ENCODE assay signal across 21 mouse cellular contexts in the genomic region with DNA sequence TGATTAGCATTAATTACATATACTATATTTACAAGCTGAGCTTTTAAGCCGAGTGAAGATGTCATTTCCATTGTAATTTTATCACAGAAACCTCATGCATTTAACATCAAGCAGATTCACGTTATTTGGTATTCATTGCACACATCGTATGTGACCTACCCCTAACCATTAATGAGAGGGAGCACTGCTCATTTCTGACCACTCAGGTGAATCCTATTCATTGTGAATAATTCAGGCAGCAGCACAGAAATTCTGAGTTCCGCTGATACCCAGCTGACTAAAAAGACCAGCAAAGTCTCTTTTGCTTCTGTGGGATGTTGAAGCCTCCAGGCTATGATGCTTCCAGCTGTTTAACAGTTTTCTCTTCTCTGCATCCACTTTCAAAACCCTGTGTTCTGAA.
DNase-seq lines count a peak whose midpoint lies in the region; ATAC-seq lines count a peak whose summit lies in the region.
"Had no signal": no experiment of that assay in that cellular context is flagged by ENCODE, and none has a peak within 500 bp of the region (broad histone marks: within the 10 kb centered on the region; RNA-seq: fewer than 3 reads in every experiment).

No protein-coding gene starts in this region.

- no peaks in the 10 kb centered on the region for H3K4me1 ChIP-seq in hindbrain, embryonic 12.5 days
- no peaks in the 10 kb centered on the region for H3K4me1 ChIP-seq in hindbrain, embryonic 16.5 days (ENCODE audit: control insufficient read depth, insufficient read depth, low read depth, low read length)
- no peaks in the 10 kb centered on the region; the same call in 1 of the 2 replicates for H3K4me1 ChIP-seq in neural tube, embryonic 13.5 days (replicated peaks)
- peaks cover 7% of the 10 kb centered on the region; the same call in 1 of the 2 replicates for H3K4me1 ChIP-seq in neural tube, embryonic 15.5 days
- no peaks in the 10 kb centered on the region for H3K4me1 ChIP-seq in midbrain, embryonic 16.5 days (ENCODE audit: control insufficient read depth, insufficient read depth, low read length)
- H3K4me1 ChIP-seq: embryonic facial prominence, embryonic 15.5 days; heart, embryonic 15.5 days; hindbrain, embryonic 15.5 days had no signal

- H3K9me3 ChIP-seq in hindbrain, embryonic 12.5 days (replicated peaks): no peaks in the 10 kb centered on the region
- H3K9me3 ChIP-seq in hindbrain, embryonic 16.5 days (ENCODE audit: control insufficient read depth, low read length): no peaks in the 10 kb centered on the region
- H3K9me3 ChIP-seq in neural tube, embryonic 13.5 days: no peaks in the 10 kb centered on the region
- H3K9me3 ChIP-seq in neural tube, embryonic 15.5 days (replicated peaks): no peaks in the 10 kb centered on the region
- no peaks in the 10 kb centered on the region for H3K9me3 ChIP-seq in midbrain, embryonic 16.5 days (replicated peaks; ENCODE audit: control insufficient read depth, low read length, poor library complexity, severe bottlenecking)
- H3K9me3 ChIP-seq: embryonic facial prominence, embryonic 15.5 days; heart, embryonic 15.5 days; hindbrain, embryonic 15.5 days had no signal

- no peaks in the 10 kb centered on the region for H3K36me3 ChIP-seq in hindbrain, embryonic 12.5 days
- no peaks in the 10 kb centered on the region for H3K36me3 ChIP-seq in hindbrain, embryonic 16.5 days (ENCODE audit: control insufficient read depth, insufficient read depth, low read length)
- H3K36me3 ChIP-seq in neural tube, embryonic 13.5 days: no peaks in the 10 kb centered on the region
- no peaks in the 10 kb centered on the region for H3K36me3 ChIP-seq in neural tube, embryonic 15.5 days
- H3K36me3 ChIP-seq in midbrain, embryonic 16.5 days (ENCODE audit: control insufficient read depth, insufficient read depth, low read length): no peaks in the 10 kb centered on the region
- H3K36me3 ChIP-seq: embryonic facial prominence, embryonic 15.5 days; heart, embryonic 15.5 days; hindbrain, embryonic 15.5 days had no signal

- H3K4me2 ChIP-seq in hindbrain, embryonic 12.5 days (replicated peaks): no peak overlapping the region
- H3K4me2 ChIP-seq in hindbrain, embryonic 16.5 days (ENCODE audit: low read length): no peak overlapping the region
- no peak overlapping the region for H3K4me2 ChIP-seq in neural tube, embryonic 13.5 days
- H3K4me2 ChIP-seq in neural tube, embryonic 15.5 days: no peak overlapping the region
- no peak overlapping the region for H3K4me2 ChIP-seq in midbrain, embryonic 16.5 days (ENCODE audit: low read length)
- H3K4me2 ChIP-seq: embryonic facial prominence, embryonic 15.5 days; heart, embryonic 11.5 days; heart, embryonic 15.5 days; hindbrain, embryonic 15.5 days had no signal

- peak; percentile 67; the same call in 1 of the 2 replicates for ATAC-seq in hindbrain, embryonic 12.5 days (ENCODE audit: low FRiP score)
- ATAC-seq in hindbrain, embryonic 16.5 days: no peak
- ATAC-seq in neural tube, embryonic 13.5 days (ENCODE audit: low read depth): peak; percentile 63
- no peak; the same call in 1 of the 2 replicates for ATAC-seq in neural tube, embryonic 15.5 days (ENCODE audit: low FRiP score)
- ATAC-seq in midbrain, embryonic 16.5 days: peak; percentile 70; the same call in 1 of the 2 replicates
- ATAC-seq: forebrain, embryonic 16.5 days had no signal

- no peak overlapping the region for H3K4me3 ChIP-seq in hindbrain, embryonic 12.5 days
- H3K4me3 ChIP-seq in hindbrain, embryonic 16.5 days (ENCODE audit: low read length): no peak overlapping the region
- no peak overlapping the region for H3K4me3 ChIP-seq in neural tube, embryonic 13.5 days
- no peak overlapping the region for H3K4me3 ChIP-seq in neural tube, embryonic 15.5 days (replicated peaks)
- H3K4me3 ChIP-seq in midbrain, embryonic 16.5 days (ENCODE audit: low read depth, low read length): no peak overlapping the region
- H3K4me3 ChIP-seq: embryonic facial prominence, embryonic 15.5 days; erythroblast, embryonic 14.5 days; heart, adult 2 months; heart, embryonic 15.5 days; hindbrain, embryonic 15.5 days had no signal

- no peak for DNase-seq in gastrocnemius, postnatal 36 days
- DNase-seq: adrenal gland, adult 2 months; adrenal gland, postnatal 25 days; cerebellum, adult 2 months; cerebellum, postnatal 14 days; embryo, embryonic 11 days; gastrocnemius, postnatal 10 days; heart, adult 2 months; heart, postnatal 14 days had no signal

- 54% methylated on average over 4 of the region's 4 CpGs for WGBS in hindbrain, embryonic 12.5 days
- WGBS in hindbrain, embryonic 16.5 days: 37% methylated on average over 4 of the region's 4 CpGs
- WGBS in neural tube, embryonic 13.5 days: 52% methylated on average over 4 of the region's 4 CpGs
- 32% methylated on average over 4 of the region's 4 CpGs for WGBS in neural tube, embryonic 15.5 days
- 33% methylated on average over 4 of the region's 4 CpGs for WGBS in midbrain, embryonic 16.5 days

- H3K9ac ChIP-seq in hindbrain, embryonic 12.5 days: no peak overlapping the region
- H3K9ac ChIP-seq in hindbrain, embryonic 16.5 days (ENCODE audit: low read depth, low read length): no peak overlapping the region
- H3K9ac ChIP-seq in neural tube, embryonic 13.5 days: no peak overlapping the region
- no peak overlapping the region for H3K9ac ChIP-seq in neural tube, embryonic 15.5 days (replicated peaks)
- no peak overlapping the region for H3K9ac ChIP-seq in midbrain, embryonic 16.5 days (ENCODE audit: low read depth, low read length)
- H3K9ac ChIP-seq: embryonic facial prominence, embryonic 15.5 days; heart, embryonic 15.5 days; hindbrain, embryonic 15.5 days had no signal

- intact Hi-C loops in gastrocnemius, postnatal 36 days (cut with DNase I): no loop called here

- H3K27ac ChIP-seq in hindbrain, embryonic 12.5 days: no peak overlapping the region
- no peak overlapping the region for H3K27ac ChIP-seq in hindbrain, embryonic 16.5 days (ENCODE audit: low read depth, low read length)
- H3K27ac ChIP-seq in neural tube, embryonic 13.5 days (replicated peaks): no peak overlapping the region
- H3K27ac ChIP-seq in neural tube, embryonic 15.5 days (replicated peaks): no peak overlapping the region
- no peak overlapping the region for H3K27ac ChIP-seq in midbrain, embryonic 16.5 days (ENCODE audit: low read length)
- H3K27ac ChIP-seq: embryonic facial prominence, embryonic 15.5 days; heart, adult 2 months; heart, embryonic 15.5 days; hindbrain, embryonic 15.5 days had no signal

- H3K27me3 ChIP-seq in hindbrain, embryonic 12.5 days: no peaks in the 10 kb centered on the region
- no peaks in the 10 kb centered on the region for H3K27me3 ChIP-seq in hindbrain, embryonic 16.5 days (replicated peaks; ENCODE audit: control insufficient read depth, insufficient read depth, low read length)
- H3K27me3 ChIP-seq in neural tube, embryonic 13.5 days: no peaks in the 10 kb centered on the region
- no peaks in the 10 kb centered on the region for H3K27me3 ChIP-seq in neural tube, embryonic 15.5 days (replicated peaks)
- no peaks in the 10 kb centered on the region for H3K27me3 ChIP-seq in midbrain, embryonic 16.5 days (ENCODE audit: control insufficient read depth, insufficient read depth, low read depth, low read length)
- H3K27me3 ChIP-seq: CH12.LX; embryonic facial prominence, embryonic 15.5 days; heart, embryonic 15.5 days; hindbrain, embryonic 15.5 days had no signal

Comparison
In these comparisons a context has a peak if more than half of its experiments do, and no peak if none do; other contexts are left out.
1. ATAC-seq: peak in hindbrain, embryonic 12.5 days (single experiment), neural tube, embryonic 13.5 days (single experiment) and midbrain, embryonic 16.5 days (single experiment); none in hindbrain, embryonic 16.5 days (single experiment) and neural tube, embryonic 15.5 days (single experiment).